Mouse (Mus musculus) spleen, adult 2 months (tissue): ENCODE measurements at regions not wholly inside any gene's neighbourhood (a gene's known extent, or its start where the extent isn't known, plus 50 kb on each side); places are given as distances from the start of the nearest gene placed in this dataset.

Experiments used
- CTCF ChIP-seq: fragments of 200-500 bp; IDR thresholded peaks from 2 replicates; pipeline ENCODE4 v1.5.1; 2011; ENCODE audit warnings: mild to moderate bottlenecking, inconsistent platforms; ENCODE audit not compliant: insufficient read depth, insufficient read length, insufficient replicate concordance; ENCODE audit errors: extremely low read depth
- POLR2A ChIP-seq: fragments of 200-500 bp; IDR thresholded peaks from 2 replicates; pipeline ENCODE4 v1.6.1; 2011; ENCODE audit warnings: low read depth, low read length, inconsistent platforms

DNA sequence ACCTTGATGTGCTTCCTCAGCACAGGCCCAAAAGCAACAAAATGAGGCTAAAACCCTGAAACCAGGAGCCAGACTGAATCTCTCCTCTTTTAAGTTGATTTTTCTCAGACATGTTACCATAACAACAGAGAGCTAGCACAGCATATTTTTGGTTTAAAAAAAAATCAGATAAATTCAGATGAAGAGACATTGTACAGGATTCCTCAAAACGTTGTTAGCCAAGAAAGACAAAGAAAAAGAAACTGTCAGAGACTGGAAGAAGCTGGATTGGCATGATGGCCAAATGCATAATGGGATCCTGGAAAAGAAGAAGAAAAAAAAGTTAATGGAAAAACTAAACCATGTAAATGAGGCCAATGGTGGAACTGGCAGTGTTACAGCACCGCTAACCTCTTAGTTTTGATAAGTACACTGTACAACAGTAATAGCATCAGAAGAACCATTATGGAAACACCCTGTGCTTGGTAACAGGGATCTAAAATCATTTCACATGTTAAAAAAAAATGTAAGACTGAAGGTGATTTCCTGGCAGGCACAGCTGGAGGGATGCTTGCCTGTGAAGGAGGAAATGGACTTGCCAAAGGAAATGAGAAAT lies 529.7 kb upstream of the Arid1b start:
- no peak for TF ChIP-seq CTCF
- TF ChIP-seq POLR2A = no peak
